Mouse (Mus musculus) heart, adult 18-20 months (tissue): ENCODE data around the gene Lrpprc. TPM values are rescaled to one million over a fixed set of nuclear protein-coding genes. Genes with fewer than 3 reads are reported as not detected.
"Not testable (repeated sequence)": the region's sequence is repeated elsewhere in the genome, so short reads cannot be mapped to it uniquely, and the experiment has no call there.

Source experiments
- DNase-seq, 2 experiments: peaks; one replicate each; pipeline ENCODE4 v3.0.0; 2021 to 2022; ENCODE audit warnings: mixed read lengths in 1 of 2
- long read RNA-seq, 2 experiments: library from polyadenylated mRNA; stranded (forward); transcript quantifications; one replicate each; pipeline ENCODE4 v2.0.0; 2021
- total RNA-seq, 2 experiments: library from RNA; stranded (reverse); gene quantifications; 2 replicates each; pipeline ENCODE4 v1.2.3; 2021

Gene Lrpprc
- 100 to 1,000 TPM; 134 to 150 TPM for total RNA-seq
- long read RNA-seq, experiment 1, full-length matches to known transcripts: 91 of 123 reads
- long read RNA-seq, experiment 1, partial matches to known transcripts: 16 of 123 reads
- long read RNA-seq, experiment 1, other reads (novel, unspliced or antisense): 16 of 123 reads
- long read RNA-seq, experiment 2, full-length matches to known transcripts: 54 of 68 reads
- long read RNA-seq, experiment 2, partial matches to known transcripts: 11 of 68 reads
- long read RNA-seq, experiment 2, other reads (novel, unspliced or antisense): 3 of 68 reads

DNA sequence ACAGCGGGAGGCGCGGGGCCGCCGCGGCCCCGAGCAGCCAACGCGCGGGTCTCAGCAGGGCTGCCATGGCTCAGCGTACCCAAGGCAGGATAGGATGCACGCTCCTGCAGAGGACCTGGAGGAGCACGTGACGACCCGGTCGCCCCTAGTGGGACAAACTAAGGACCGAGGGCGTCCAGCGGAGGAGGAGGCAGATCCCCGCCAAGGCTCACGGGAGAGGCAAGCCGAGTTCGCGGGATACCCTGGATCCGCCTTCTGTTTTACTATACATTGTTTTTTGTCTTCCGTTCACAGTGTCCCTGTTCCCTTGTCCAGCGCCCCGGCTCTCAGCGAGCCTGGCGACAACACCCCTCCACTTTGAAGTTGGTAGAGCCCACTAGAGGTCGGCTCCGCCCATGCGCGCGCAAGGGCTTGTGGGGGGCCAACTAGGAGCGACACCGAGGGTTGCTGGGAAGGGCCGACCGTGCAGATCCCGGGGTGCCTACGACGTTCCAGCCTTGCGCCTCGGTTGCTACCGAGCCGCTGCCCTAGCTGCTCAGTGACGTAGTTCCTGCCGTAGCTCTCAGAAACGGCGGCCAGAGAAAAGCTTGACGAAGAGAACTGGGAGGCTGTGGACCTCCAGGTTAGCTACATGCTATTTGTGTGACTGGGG, at the start of gene Lrpprc:
Gene Lrpprc (minus strand): TSS at position 343 of the 652 bp plus-strand sequence.
- peak; percentile 95 to 98 for DNase-seq

DNA sequence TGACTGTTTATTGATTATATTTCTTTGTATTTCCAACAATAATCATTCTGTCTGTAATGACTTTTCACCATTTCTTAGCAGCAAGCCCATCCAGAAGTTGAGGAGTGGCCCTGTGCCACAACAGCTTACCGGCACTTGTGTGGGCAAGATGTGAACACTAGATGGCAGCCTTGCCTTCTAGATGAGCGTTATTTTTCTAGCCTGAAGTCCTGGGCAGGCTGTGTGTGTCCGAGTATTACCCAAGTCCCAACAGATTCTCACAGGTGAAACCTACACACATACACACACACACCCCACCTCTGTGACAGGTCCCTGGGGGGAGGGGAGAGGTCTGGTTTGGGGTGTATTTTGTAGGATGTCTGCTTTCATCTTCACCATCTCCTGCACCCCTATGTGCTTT, 47.2 kb upstream of the Lrpprc start:
- peak; percentile 50 to 82 for DNase-seq

GRCm38 (mm10) chr17:84835249-84835648, 44.7 kb upstream of the Lrpprc start:
- no peak for DNase-seq

- DNase-seq: no peak
Measured at GRCm38 (mm10) chr17:84832346-84832745, 41.8 kb upstream of the Lrpprc start.

DNA sequence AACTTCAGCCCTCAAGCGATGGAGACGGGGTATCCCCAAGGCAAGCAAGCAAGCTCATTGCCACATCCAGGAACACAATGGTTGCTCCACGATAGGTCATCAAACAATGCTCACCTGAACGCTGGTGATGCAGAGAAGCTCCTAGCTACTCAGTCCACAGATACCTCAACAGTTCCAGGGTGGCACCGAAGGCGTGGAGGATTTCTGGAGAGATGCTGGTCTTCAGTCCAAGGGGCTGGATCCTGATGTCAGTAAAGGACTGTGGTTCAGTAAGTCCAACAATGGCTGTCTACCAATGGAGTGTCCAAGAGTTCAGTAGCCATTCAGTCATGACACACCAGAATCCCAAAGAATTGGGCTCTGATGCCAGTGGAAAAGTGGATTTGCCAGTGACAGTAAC, 37.7 kb upstream of the Lrpprc start:
- DNase-seq: no peak

GRCm38 (mm10) chr17:84820603-84821002, 30.0 kb upstream of the Lrpprc start:
- peak in 1 of 2 experiments; percentile 10 for DNase-seq

GRCm38 (mm10) chr17:84818390-84818789, 27.8 kb upstream of the Lrpprc start:
- DNase-seq: no peak

GRCm38 (mm10) chr17:84816014-84816461, 25.4 kb upstream of the Lrpprc start:
- no peak for DNase-seq

DNA sequence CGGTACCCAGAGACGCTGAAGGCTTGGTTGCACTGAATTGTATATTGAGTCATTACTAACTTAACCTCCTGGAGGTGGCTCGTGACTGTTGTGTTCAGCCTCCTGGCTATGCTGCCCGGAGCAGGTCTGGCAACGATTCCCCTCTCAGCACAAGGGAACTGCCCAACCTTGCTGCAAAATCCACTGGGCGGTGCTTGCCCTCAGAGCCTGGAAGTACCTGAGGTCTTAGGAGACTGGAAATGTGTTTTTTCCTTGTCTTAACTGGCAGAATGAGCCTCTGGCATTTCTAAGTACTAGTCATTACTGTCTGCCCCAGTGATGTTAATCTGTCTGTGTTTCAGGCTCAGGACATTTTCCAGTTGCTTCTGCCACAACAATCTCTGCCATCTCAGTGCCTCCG, 24.3 kb upstream of the Lrpprc start:
- DNase-seq: no peak

GRCm38 (mm10) chr17:84814192-84814591, 23.6 kb upstream of the Lrpprc start:
- DNase-seq: not testable (repeated sequence)

DNA sequence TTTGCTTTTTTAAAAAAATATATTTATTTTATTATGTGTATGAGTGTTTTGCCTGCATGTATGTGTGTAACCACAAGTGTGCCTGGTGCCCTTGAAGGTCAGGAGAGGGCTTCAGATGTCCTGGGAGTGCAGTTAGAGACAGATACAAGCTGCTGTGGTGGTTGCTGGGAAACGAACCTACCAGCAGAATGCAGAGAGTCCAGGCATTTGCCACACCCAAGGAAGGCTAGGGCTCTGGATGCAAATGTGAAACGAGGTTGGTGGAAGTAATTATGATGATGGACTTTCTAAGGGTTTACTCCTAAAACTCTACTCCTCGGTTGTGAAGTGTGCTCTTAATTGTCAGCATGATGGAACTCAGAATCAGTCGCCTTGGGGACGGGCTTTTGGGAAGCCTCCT, 1.4 kb upstream of the Lrpprc start:
- DNase-seq: no peak

GRCm38 (mm10) chr17:84791156-84791555, 567 bp upstream of the Lrpprc start:
- peak in 1 of 2 experiments; percentile 42 for DNase-seq

- DNase-seq: no peak
Measured at GRCm38 (mm10) chr17:84790043-84790442, 546 bp downstream of the Lrpprc start.

DNA sequence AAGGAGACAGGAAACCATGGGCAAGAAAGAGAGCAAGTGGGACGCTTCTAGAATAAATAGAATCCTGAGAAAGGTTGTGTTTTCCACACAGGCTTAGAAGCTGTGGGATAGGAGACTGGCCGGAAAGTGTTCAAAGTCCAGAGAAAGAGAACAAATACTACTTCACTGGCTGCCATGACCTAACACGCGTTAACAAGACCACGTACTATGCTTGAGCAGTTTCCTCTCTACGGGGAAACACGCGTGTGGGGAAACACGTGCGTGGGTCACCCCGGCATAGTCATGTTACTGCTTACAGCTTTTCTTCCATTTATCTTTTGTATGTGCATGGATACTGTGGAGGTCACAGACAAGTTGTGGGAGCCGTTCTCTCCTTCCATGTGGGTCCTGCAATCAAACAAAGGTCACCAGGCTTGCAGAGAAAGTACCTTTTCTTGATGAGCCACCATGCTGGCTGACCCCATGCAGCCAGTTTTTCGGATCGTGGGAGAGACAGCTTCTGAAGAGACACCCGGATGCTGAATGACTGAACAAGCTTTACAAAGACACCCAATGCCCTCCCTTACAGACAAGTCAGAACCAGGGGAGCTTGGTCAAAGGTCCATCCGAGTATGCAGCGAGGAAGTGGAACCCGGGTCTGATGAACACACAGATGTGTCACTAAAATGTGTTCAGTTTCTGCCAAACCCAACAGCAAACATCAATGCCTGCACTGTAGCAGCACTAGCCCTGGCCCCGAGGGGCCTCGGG, 2.0 kb downstream of the Lrpprc start:
- no peak for DNase-seq

- DNase-seq: no peak
Measured at GRCm38 (mm10) chr17:84787477-84787876, 3.1 kb downstream of the Lrpprc start.

DNA sequence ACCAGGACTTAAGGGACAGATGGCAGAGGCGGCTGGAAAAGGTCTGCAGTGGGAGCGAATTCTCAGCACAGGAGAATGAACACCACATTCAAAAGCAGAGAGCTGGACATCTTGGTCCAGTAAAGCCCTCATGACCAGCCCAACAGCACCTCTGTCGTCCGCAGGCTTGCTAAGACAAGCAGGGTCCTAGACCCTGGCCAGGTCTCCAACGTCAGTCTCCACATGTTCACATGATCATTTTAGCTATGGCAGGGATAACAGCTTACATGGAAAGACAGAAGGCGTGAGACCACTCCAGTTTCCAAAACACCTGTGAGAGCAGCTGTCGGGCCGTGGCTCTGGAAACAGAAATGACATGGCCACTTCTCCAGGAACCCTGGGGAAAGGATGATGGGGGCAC, 3.7 kb downstream of the Lrpprc start:
- no peak for DNase-seq

DNA sequence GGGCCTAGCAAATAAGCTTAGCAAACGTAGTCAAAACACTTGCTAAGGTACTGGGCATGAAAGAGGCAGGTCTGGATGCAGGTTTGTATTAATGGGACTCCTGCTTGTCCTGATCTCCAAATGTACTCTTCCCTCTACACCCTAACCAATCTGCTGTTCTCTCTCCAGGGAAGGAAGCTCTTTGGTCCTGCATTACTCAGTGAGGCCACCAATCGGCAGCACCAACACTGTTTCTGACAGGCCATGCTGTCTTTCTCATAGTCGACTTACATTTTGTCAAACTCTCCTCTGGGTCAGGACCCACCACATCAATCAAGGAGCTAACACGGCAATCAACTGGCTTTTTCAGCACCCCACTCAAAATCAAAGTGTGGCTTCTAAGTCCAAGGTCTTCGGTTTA, 5.4 kb downstream of the Lrpprc start:
- DNase-seq: no peak

DNA sequence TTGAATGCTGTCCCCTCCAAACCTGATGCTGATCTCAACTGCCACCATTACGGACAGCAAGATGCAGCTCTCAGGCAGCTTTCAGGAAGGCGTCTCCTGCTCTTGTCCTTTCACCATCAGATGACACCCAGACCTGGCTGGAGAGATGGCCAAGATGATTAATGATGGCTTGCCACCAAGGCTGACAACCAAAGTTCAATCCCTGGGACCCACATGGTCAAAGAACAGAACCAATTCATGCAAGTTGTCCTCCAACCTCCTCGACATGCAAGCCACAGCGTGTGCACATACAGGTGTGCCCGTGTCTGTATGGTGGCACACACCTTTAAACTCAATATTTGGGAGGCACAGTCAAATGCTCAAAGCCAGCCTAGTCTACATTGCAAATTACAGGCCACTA, 7.1 kb downstream of the Lrpprc start:
- no peak for DNase-seq

DNA sequence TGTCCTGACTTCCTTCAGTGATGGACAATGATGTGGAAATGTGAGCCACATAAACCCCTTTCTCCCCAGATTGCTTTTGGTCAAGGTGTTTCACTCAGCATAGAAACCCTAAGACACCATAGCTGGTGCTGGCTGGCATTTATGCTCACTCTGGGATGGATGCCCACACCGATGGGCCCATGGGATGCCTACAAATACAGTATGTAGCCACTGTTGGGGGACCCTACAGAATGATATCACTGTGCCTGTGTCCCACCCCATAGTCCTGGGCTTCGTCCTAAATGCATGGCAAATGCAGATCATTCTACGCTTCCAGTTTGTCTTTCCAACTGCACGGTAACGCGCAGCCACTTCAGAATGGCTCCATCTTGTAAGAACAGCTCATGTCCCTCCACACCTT, 10.3 kb downstream of the Lrpprc start:
- no peak for DNase-seq

DNA sequence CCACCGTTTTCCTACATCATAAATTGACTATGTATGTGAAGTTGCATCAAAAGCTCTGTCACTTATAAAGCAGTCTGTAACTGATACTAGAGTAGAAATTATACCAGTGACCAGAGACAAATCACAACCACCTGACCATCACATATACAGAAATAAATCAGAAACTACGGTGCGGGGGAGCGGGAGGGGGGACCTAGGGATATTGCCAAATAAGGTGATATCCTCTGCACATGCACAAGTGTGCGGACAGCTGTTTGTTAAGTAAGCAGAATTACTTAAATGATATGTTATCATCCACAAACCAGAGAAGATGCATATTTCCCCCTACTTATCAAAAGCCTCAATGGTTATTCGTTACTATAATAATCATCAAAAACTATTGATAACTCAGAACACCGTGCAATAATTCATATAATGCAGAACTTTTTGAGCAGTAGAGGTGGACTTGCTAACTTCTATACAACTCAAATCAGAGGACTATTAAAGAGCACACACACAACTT, 12.1 kb downstream of the Lrpprc start:
- DNase-seq: no peak

- DNase-seq: no peak
Measured at GRCm38 (mm10) chr17:84776362-84777000, 14.1 kb downstream of the Lrpprc start.

- no peak for DNase-seq
Measured at GRCm38 (mm10) chr17:84775291-84775690, 15.3 kb downstream of the Lrpprc start.
